Mouse (Mus musculus) right cerebral cortex, postnatal 36 days (tissue): ENCODE measurements at regions not wholly inside any gene's neighbourhood (a gene's known extent, or its start where the extent isn't known, plus 50 kb on each side); places are given as distances from the start of the nearest gene placed in this dataset.
"Not testable (repeated sequence)": the region's sequence is repeated elsewhere in the genome, so short reads cannot be mapped to it uniquely, and the experiment has no call there.

Source experiments
- DNase-seq, 2 experiments: peaks; one replicate each; pipeline ENCODE4 v3.0.0; 2022; ENCODE audit warnings: low spot score in 2 of 2, mixed read lengths in 1 of 2

DNA sequence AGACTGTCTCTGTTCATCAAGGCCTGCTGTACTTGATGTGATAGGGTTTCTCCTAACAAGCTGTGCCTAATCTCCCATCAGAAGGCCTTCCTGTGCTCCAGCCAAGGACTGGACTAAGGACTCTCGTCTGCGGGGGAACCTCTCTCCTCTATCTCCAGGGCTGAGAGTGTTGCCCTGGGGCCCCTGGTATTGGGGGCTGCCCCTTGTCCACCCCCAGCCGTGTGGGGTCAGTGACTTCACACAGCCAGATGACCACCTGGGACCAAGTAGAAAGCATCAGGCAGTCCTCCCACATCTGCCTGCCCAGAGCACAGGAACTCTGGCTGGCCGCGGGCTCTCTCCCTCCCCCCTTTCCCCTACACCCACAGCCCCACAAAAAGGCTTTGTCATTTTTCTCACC is 651.5 kb upstream of the Kif2b start:
- no peak for DNase-seq

- no peak for DNase-seq
Observed at GRCm38 (mm10) chr11:92208980-92209548, 631.7 kb upstream of the Kif2b start.

DNA sequence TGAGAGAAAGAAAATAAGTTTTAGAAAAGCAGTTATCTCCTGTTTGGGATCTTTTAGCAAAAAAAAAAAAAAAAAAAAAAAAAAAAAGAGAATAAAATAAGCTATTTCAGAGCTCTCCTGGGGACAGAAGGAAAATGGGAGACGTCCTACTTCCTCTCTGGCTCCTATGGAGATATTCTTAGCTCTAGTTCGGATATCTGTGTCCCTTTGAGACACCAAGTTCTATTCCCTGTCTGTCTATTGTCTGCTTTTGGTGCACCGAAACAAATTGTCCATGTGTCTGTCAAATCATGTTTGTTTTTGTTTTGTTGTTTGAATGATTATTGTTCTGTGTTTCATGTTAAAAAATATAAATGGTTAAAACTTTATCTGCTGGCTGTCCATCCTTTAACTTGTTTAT is 601.0 kb upstream of the Kif2b start:
- DNase-seq, result not testable (repeated sequence)

DNA sequence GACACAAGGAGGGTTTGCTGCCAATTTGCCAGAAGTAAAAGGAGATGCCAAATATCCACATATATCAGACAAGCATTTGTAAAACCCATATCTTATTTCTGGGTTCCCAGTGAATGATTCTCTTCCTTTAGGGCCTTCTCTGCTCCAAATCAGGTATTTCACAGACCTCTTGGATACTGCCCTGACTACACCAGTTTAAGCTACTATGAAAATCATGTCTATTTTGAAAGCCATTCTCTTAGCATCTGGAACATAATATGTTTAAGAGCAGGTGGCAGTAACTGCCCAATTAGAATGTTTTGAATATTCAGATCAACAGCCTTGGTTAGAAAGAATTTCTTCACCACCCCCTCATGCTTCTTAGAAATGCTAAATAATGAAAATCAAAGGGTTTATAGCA is 575.8 kb upstream of the Kif2b start:
- DNase-seq, result no peak

DNA sequence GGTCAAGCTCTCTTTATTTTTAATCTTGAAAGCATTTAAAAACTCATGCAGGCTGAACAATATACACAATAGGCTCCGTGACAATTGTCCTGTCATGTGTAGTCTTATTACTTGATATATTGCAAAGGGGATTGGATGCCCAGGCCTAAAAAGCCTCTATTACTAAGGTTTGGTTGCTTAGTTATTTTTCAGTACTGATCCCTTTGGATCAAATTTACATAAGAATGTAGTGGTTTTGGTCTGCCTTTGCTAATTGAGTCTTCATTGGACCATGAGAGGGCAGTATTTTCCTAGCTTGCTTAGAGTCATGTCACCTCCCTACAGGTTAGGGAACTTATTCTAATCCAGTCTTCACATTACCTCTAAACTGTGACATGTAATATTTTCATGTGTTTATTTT is 558.3 kb upstream of the Kif2b start:
- no peak for DNase-seq

GRCm38 (mm10) chr11:92134891-92135590 is 557.7 kb upstream of the Kif2b start:
- no peak for DNase-seq

DNA sequence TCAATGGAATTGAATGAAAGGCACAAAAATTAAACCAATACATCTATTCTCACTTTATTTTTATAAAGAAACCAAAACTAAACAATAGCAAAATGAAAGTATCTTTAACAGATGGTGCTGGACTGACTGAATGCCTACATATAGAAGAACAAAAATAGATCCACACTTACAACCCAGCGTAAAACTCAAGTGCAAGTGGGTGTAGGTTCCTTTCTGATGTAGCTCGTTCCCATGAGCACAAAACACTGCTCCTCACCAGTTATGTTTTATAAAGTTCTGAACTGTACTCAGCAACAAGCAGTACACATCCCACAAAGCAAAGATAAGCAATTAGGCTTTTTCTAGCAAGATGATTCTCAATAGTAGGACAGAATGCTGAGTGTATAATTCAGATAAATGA is 507.4 kb upstream of the Kif2b start:
- DNase-seq, result no peak

DNA sequence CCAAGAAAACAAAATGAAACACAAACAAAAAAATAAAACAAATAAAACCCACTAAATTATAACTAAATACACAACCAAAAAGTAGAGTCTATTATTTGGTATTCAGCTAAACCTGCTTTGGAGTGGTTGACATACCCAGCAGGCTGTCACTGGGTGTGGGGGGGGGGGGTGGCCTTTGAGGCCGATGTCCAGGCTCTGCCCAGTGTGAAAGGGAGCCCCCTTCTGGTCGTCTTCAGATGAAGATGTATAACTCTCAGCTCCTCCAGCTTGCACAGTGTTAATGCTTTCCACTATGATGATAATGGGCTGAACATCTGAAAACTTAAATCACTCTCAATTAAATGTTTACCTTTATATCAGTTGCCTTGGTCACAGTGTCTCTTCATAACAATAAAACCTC is 464.3 kb upstream of the Kif2b start:
- no peak for DNase-seq

- DNase-seq, result no peak
Observed at GRCm38 (mm10) chr11:92040161-92040560, 462.8 kb upstream of the Kif2b start.

- DNase-seq, result no peak
Observed at GRCm38 (mm10) chr11:92018419-92018818, 441.1 kb upstream of the Kif2b start.

DNA sequence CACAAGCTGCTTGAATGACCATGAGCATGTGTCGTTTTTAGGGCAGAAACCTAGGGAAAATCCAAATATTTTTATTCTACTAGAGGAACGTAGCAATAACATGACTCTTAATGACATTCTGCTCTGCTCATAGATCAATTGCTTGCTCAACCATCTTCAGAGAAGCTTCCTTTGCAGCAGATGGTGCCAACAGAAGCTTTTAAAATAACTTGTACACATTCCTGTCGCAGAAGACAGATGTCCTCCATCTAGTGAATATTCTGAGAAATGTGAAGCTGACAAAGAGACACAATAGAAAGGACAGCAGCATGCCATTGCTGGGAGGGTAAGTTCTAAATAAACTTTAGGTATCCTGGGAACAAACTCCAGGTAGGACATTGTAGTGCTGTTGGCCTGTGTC is 433.9 kb upstream of the Kif2b start:
- DNase-seq, result peak; percentile 1 to 6

DNA sequence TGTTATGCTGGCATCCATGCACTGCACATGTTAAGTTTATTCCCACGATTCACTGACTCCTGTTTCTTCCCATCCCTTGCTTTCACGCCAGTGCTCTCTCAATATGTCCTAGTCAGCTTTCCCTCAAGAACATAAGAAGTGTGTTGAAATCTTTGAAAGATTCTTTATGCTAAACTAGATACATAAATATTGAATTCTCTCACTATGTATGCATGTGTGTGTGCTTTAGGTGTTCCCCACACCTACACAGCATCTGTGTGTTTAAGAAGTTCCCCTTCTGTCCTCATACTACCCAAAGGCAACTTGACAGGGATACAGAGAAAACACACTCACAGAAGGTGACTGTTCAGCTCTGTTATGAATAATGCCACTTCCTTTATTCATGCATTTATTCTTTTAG is 418.2 kb upstream of the Kif2b start:
- peak; percentile 1 to 25 for DNase-seq

- DNase-seq, result no peak
Observed at GRCm38 (mm10) chr11:91969531-91969930, 392.2 kb upstream of the Kif2b start.

GRCm38 (mm10) chr11:91944336-91944735 is 367.0 kb upstream of the Kif2b start:
- DNase-seq, result no peak
